Mouse (Mus musculus) thymus, adult 2 months (tissue): Measurements from ENCODE around the gene Rbms3.

Experiments
- CTCF ChIP-seq: fragments of 200-500 bp; IDR thresholded peaks from 2 replicates; pipeline ENCODE4 v1.5.1; 2012; ENCODE audit warnings: mild to moderate bottlenecking, control low read depth, low read length, moderate library complexity, borderline replicate concordance; ENCODE audit not compliant: control insufficient read depth, poor library complexity, insufficient read depth; ENCODE audit errors: extremely low read depth
- POLR2A ChIP-seq: fragments of 200-500 bp; IDR thresholded peaks from 2 replicates; pipeline ENCODE4 v1.6.1; 2012; ENCODE audit warnings: mild to moderate bottlenecking, low read length, control low read depth, moderate library complexity; ENCODE audit not compliant: control insufficient read depth, poor library complexity, insufficient read depth; ENCODE audit errors: extremely low read depth

DNA sequence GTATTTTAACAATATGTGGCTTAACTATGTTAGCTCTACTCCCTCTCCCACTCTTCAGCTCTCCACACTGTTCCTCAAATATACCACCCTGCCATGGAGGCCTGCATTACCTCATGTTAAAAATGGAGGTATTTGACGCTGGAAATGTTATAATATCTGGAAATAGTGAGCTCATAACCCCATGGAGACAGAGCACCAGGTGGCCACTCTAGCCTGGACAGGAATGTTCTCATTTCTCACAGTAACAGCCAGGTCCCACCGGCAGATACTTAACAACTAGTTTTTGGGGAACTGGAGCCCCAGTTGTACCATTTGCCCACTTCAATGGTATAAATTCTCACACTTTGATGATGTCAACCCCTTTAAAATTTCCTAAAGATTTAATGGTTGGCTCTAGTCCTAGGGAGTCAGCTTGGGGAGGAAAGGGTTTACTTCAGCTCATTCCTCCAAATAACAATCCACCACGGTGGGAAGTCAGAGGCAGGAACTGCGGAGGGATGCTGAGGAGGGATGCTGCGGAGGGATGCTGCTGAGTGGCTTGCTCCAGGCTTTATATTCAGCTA is 9.0 kb upstream of the Rbms3 start:
- TF ChIP-seq POLR2A, result no peak
- no peak for TF ChIP-seq CTCF
